Mouse (Mus musculus): Measurements from ENCODE around the gene Cacna1d. TPM values are rescaled to one million over a fixed set of nuclear protein-coding genes. Genes with fewer than 3 reads are reported as not detected.

The Cacna1d gene
- polyA plus RNA-seq, 1 experiment from 2014 or later, result 4.5 TPM

DNA sequence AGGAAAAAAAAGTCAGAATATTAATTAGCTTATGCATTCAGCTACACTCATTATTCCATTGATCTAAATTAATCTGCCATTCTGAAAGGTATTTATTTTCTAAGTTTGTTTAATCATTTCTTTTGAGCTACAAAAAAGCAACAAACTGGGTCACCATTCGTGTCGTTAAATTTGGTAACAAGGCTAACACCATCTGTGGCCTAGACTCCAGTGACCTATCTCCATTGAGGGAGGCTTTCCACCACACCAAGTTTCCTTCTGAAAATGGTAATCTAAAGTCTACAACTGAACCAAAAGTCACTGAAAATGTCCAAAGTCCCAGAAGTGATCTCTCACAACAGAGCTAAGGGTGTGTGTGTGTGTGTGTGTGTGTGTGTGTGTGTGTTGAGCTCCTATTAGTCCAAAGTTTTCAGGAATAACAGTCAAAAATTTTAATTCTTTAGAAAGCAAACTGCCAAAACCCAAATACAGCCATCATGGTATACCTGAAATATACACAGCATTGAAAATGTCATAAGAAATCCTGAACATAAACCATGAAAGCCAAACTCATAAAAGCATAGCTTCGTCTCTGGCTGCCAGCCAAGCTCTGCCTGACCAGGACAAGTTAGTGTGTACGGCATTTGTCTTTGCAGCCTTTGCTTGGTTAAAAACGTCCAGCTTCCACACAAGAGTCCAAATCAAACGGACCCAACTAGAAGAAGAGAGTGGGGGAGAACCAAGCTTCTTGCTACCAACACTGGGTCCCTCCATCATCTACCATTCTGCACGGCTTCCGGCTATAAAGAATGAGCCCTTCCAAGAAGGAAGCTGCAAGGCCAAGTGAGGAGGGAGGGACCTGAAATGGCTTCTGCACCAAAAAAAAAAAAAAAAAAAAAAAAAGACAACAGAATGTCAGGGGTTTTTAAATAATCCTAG lies 146.0 kb downstream of the Cacna1d start:
- Histone ChIP-seq H3K27me3 (peaks cover 8% of the 10 kb centered on the region; the same call in 1 of the 2 replicates), H3K9ac (no peak overlapping the region), H3K27ac (no peak overlapping the region), H3K36me3 (no peaks in the 10 kb centered on the region), H3K9me3 (replicated peaks) (no peaks in the 10 kb centered on the region), H3K4me2 (replicated peaks) (no peak overlapping the region), H3K4me1 (0 out of 2 replicates have a peak, but pooled peaks cover 3% of the 10 kb centered on the region), H3K4me3 (no peak overlapping the region)
- WGBS, result 82% methylated on average over 8 of the region's 8 CpGs
- ATAC-seq (ENCODE audit: low FRiP score), result no peak

DNA sequence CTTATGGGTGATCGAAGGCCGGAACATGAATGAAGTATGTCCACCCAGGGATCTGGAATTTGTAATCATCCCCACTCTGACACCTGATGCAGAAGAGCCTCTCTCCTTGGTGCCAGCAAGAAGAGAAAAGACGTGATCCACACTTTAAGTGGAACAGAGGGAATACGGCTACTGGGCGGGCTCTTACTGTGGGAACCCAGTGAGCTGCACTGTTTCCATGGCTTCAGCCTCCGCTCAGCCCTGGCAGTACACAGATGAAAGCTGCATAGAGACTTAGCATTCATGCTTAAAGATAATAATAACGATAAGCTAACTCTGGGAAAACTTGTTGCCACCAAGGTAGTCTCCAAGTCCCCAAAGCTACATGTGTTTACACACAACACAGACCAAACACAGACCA lies 147.5 kb downstream of the Cacna1d start:
- H3K27ac ChIP-seq, result no peak overlapping the region
- no peak overlapping the region for H3K9ac ChIP-seq
- WGBS, result 75% methylated on average over 7 of the region's 7 CpGs
- H3K4me2 ChIP-seq (replicated peaks), result no peak overlapping the region
- ATAC-seq (ENCODE audit: low FRiP score), result no peak
- H3K4me3 ChIP-seq, result no peak overlapping the region
- H3K4me1 ChIP-seq, result 0 out of 2 replicates have a peak, but pooled peaks cover 4% of the 10 kb centered on the region
- H3K9me3 ChIP-seq (replicated peaks), result no peaks in the 10 kb centered on the region
- H3K27me3 ChIP-seq, result 0 out of 2 replicates have a peak, but pooled peaks cover 3% of the 10 kb centered on the region
- H3K36me3 ChIP-seq, result no peaks in the 10 kb centered on the region

DNA sequence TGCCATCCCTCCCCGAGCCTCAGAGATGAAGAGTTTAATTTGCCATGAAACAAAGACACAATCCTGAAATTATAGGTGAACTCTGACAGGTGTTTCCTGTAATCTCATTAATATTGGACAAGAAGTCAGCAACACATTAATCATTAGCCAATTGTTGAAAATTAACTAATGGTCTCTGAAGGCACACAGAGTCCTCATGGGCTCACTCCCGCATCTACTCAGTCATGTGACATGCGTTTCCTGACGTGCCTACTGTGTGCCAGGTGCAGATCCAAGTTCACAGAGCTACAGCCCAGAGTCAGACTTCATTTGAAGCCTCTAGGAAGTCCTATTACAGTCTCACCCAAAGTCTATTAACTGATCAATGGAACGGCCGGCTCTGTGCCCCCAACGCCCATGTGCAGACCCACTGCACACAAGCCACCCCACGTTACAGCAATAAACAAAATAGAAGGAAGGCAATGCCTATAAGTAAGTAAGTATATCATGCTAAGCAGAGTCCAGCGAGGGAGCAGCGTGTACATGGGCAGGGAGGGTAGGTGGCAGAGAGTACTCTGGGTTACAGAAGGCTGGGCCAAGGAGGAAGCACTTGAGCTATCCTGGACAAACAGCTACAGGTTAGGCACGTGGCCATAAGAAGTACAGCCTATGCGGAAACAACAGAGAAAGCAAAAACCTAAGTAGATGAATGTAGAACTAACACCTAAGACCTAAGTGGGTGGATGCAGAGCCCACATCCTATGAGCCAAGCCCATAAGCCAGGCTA lies 149.2 kb downstream of the Cacna1d start:
- no peak overlapping the region for H3K27ac ChIP-seq
- no peak overlapping the region for H3K9ac ChIP-seq
- H3K4me1 ChIP-seq, result 0 out of 2 replicates have a peak, but pooled peaks cover 4% of the 10 kb centered on the region
- H3K4me3 ChIP-seq, result no peak overlapping the region
- WGBS, result 82% methylated on average over 12 of the region's 12 CpGs
- no peaks in the 10 kb centered on the region for H3K36me3 ChIP-seq
- H3K4me2 ChIP-seq (replicated peaks), result no peak overlapping the region
- H3K9me3 ChIP-seq (replicated peaks), result no peaks in the 10 kb centered on the region
- ATAC-seq (ENCODE audit: low FRiP score), result no peak
- H3K27me3 ChIP-seq, result 0 out of 2 replicates have a peak, but pooled peaks cover 3% of the 10 kb centered on the region

DNA sequence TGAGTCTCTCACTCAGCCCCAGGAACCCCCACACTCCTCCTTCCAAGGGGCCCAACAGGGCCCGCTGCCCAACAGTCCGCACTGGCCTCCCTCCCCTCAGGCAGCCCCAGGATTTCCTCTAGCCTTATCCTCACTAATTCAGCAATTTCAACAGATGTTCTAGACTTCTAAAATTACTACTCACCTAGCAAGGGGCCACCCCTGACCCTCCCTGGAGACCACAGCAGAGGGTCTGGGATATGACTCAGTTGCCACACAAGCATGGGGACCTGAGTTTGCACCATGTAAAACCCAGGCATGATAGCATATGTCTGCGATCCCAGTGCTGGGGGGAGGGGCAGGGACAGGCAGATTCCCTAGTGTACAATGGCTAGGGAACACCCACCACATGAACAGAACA lies 151.1 kb downstream of the Cacna1d start:
- H3K27ac ChIP-seq, result no peak overlapping the region
- WGBS, result 65% methylated on average over 3 of the region's 3 CpGs
- no peak overlapping the region for H3K4me3 ChIP-seq
- H3K27me3 ChIP-seq, result 0 out of 2 replicates have a peak, but pooled peaks cover 3% of the 10 kb centered on the region
- no peaks in the 10 kb centered on the region for H3K36me3 ChIP-seq
- 0 out of 2 replicates have a peak, but pooled peaks cover 4% of the 10 kb centered on the region for H3K4me1 ChIP-seq
- no peak overlapping the region for H3K9ac ChIP-seq
- ATAC-seq (ENCODE audit: low FRiP score), result no peak
- no peaks in the 10 kb centered on the region for H3K9me3 ChIP-seq (replicated peaks)
- H3K4me2 ChIP-seq (replicated peaks), result no peak overlapping the region

DNA sequence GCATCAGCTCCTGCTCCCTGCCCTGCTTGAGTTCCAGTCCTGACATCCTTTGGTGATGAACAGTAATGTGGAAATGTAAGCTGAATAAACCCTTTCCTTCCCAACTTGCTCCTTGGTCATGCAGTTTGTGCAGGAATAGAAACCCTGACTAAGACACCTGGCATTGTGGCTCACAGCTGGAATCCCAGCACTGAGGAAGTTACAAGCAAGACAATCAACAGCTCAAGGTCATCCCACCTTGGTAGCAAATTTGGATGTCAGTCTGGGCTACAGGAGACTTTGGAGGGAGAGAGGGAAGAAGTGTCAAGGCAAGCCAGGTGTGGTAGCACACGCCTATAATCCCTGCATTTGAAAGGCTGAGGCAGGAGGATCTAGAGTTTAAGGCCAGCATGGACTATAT lies 159.4 kb downstream of the Cacna1d start:
- Histone ChIP-seq H3K27ac (no peak overlapping the region), H3K9ac (no peak overlapping the region), H3K27me3 (no peaks in the 10 kb centered on the region), H3K9me3 (replicated peaks) (no peaks in the 10 kb centered on the region), H3K36me3 (no peaks in the 10 kb centered on the region), H3K4me2 (replicated peaks) (no peak overlapping the region), H3K4me3 (no peak overlapping the region), H3K4me1 (no peaks in the 10 kb centered on the region; the same call in 1 of the 2 replicates)
- WGBS, result 90% methylated on average over 1 of the region's 1 CpGs
- ATAC-seq (ENCODE audit: low FRiP score), result no peak

DNA sequence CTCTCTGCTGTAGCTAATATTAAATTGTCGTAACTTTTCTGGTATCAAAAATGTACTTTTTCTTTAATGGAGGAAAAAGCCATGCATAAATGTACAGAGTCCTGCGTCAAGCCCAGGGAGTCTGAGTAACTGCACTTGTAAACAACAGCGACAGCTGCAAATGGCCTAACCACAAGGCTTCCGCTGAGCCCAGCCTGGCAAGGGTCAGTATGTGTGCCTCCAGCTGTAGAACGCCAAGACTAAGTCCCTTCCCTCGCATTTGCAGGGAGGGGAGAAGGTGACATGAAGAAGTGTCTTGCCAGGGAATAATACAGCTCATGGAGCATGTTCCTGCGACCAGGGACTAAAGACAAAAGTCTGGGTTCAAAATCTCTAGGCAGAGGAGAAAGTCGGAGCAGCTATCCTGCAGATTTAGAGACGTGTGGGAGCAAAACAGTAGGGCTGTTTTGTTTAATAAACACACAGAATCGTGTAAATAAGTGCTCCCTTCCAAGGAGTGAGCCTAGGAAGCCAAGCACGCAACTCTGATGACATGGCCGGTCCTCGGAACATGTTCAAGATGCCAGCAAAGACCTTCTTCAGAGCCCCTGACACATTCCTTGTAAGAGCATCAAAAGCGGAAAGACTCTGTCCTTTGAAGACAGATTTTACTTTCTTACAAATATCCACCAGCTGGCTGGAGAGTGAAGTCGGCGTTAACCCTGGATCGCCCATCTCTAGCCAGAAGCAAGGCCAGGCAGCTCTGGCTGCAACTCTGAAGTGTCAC lies 160.7 kb downstream of the Cacna1d start:
- Histone ChIP-seq H3K27ac (no peak overlapping the region), H3K9me3 (replicated peaks) (no peaks in the 10 kb centered on the region), H3K36me3 (no peaks in the 10 kb centered on the region), H3K4me2 (replicated peaks) (no peak overlapping the region), H3K4me1 (no peaks in the 10 kb centered on the region; the same call in 1 of the 2 replicates), H3K9ac (no peak overlapping the region), H3K4me3 (no peak overlapping the region), H3K27me3 (no peaks in the 10 kb centered on the region)
- 82% methylated on average over 17 of the region's 17 CpGs for WGBS
- no peak for ATAC-seq (ENCODE audit: low FRiP score)

DNA sequence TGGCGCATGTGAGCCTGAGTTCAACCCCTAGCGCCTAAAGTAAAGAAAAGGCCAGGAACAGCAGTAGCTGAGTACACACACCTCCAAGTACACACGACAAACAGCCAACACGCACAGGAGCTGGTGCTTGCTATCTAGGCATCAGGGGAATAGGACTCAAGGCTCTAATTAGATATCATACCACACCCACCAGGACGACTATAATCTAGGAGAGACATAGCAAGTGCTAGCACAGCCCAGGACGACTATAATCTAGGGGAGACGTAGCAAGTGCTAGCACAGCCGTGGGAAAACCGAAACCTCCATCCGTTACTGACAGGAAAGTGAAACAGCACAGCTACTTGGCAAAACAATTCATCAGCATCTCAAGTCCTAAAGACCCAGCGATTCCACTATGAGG lies 162.1 kb downstream of the Cacna1d start:
- Histone ChIP-seq H3K9ac (no peak overlapping the region), H3K27me3 (no peaks in the 10 kb centered on the region), H3K4me2 (replicated peaks) (no peak overlapping the region), H3K9me3 (replicated peaks) (no peaks in the 10 kb centered on the region), H3K4me1 (no peaks in the 10 kb centered on the region; the same call in 1 of the 2 replicates), H3K36me3 (no peaks in the 10 kb centered on the region), H3K27ac (no peak overlapping the region), H3K4me3 (no peak overlapping the region)
- no peak for ATAC-seq (ENCODE audit: low FRiP score)
- 85% methylated on average over 11 of the region's 11 CpGs for WGBS

DNA sequence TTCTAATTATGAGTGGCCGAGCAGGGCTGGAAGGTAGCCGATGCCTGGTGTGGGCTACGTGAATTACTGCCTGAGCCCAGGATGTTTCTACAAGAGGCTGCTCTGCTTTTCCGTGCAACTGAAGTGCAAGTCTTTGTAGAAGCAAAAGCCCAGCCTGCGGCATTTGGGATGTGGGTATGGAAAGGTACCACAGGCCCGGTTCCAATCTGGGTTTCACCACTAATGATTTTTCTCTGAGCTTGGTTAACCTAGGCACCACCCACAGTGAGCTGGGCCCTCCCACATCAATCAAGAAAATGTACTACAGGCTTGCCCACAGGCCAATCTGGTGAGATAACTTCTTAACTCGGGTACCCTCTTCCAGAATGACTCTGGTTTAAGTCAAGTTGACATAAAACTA lies 163.8 kb downstream of the Cacna1d start:
- Histone ChIP-seq H3K36me3 (no peaks in the 10 kb centered on the region), H3K27me3 (no peaks in the 10 kb centered on the region), H3K9me3 (replicated peaks) (no peaks in the 10 kb centered on the region), H3K27ac (no peak overlapping the region), H3K4me1 (no peaks in the 10 kb centered on the region; the same call in 1 of the 2 replicates), H3K4me3 (no peak overlapping the region), H3K9ac (no peak overlapping the region), H3K4me2 (replicated peaks) (no peak overlapping the region)
- no peak for ATAC-seq (ENCODE audit: low FRiP score)
- WGBS, result 61% methylated on average over 7 of the region's 7 CpGs

DNA sequence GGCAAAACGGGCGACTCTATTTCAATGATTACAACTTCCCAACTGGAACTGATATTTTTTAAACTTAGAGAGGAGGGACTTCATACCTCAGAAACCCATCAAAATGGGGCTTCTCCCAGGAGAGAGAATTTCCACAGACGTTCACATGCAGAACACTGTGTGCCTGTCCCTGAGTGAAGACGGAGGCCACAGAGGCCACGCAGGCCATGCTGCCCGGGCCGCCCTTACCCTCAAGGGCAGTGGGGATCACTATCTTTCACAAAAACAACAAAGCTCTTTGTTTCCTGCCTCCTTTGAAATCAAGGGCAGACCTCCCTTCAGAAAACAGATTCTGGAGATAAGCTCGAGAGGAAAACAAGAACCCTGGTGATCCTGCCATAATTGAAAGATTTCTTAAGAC lies 164.2 kb downstream of the Cacna1d start:
- H3K9ac ChIP-seq, result no peak overlapping the region
- H3K36me3 ChIP-seq, result no peaks in the 10 kb centered on the region
- H3K27me3 ChIP-seq, result no peaks in the 10 kb centered on the region
- no peak overlapping the region for H3K4me3 ChIP-seq
- H3K9me3 ChIP-seq (replicated peaks), result no peaks in the 10 kb centered on the region
- WGBS, result 33% methylated on average over 8 of the region's 8 CpGs
- H3K27ac ChIP-seq, result no peak overlapping the region
- no peaks in the 10 kb centered on the region; the same call in 1 of the 2 replicates for H3K4me1 ChIP-seq
- H3K4me2 ChIP-seq (replicated peaks), result no peak overlapping the region
- no peak for ATAC-seq (ENCODE audit: low FRiP score)

DNA sequence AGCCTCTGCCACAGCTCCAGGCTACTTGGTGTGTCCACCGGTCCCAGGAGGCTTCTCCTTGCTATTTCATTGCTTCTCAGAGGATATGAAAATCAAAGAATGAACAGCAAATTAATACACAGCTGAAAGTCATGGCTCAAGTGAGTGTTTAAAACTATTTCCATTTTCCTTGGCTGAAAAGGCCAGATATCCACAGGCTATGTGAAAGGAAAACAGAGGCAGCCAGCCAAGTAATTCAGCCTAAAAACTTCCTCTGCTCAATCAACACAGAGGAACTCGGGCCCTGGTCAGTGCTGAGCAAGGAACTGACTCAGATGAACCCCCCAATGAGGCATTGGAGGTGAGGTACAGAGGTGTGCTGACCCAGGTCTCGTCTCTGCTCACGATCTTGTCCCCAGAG lies 165.0 kb downstream of the Cacna1d start:
- Histone ChIP-seq H3K4me2 (replicated peaks) (no peak overlapping the region), H3K36me3 (no peaks in the 10 kb centered on the region), H3K27me3 (no peaks in the 10 kb centered on the region), H3K9me3 (replicated peaks) (no peaks in the 10 kb centered on the region), H3K9ac (no peak overlapping the region), H3K27ac (no peak overlapping the region), H3K4me1 (no peaks in the 10 kb centered on the region; the same call in 1 of the 2 replicates), H3K4me3 (no peak overlapping the region)
- WGBS, result 71% methylated on average over 4 of the region's 4 CpGs
- no peak for ATAC-seq (ENCODE audit: low FRiP score)

DNA sequence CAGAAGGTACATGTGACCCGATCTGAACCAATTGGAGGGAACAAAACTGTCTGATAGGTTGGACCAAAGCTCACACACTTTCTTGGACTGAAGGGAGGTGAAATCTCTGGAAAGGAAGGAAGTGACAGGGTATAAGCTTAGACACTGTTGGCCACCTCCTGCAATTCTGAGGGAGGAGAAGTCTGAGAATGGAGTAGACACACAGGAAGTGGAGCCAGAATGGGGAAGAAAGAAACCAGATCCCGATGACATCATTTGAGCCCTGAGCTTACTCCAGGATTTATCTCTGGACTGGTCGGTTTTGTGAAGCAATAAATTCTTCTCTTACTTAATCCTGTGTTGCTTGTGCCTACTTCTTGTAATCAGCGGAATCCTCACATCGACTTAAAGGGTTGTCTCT lies 166.3 kb downstream of the Cacna1d start:
- H3K9me3 ChIP-seq (replicated peaks), result no peaks in the 10 kb centered on the region
- WGBS, result 94% methylated on average over 5 of the region's 5 CpGs
- H3K4me1 ChIP-seq, result no peaks in the 10 kb centered on the region; the same call in 1 of the 2 replicates
- no peak overlapping the region for H3K4me3 ChIP-seq
- ATAC-seq (ENCODE audit: low FRiP score), result no peak
- H3K4me2 ChIP-seq (replicated peaks), result no peak overlapping the region
- H3K27ac ChIP-seq, result no peak overlapping the region
- H3K9ac ChIP-seq, result no peak overlapping the region
- no peaks in the 10 kb centered on the region for H3K36me3 ChIP-seq
- H3K27me3 ChIP-seq, result no peaks in the 10 kb centered on the region

Data from hindbrain, embryonic 12.5 days (tissue).